Mouse (Mus musculus): ENCODE results near the gene Vmn1r5.
"Not testable (repeated sequence)": the region's sequence is repeated elsewhere in the genome, so short reads cannot be mapped to it uniquely, and the experiment has no call there.

Vmn1r5 gene
- long read RNA-seq, experiment 1, result 0 reads
- long read RNA-seq, experiment 2, result 0 reads

DNA sequence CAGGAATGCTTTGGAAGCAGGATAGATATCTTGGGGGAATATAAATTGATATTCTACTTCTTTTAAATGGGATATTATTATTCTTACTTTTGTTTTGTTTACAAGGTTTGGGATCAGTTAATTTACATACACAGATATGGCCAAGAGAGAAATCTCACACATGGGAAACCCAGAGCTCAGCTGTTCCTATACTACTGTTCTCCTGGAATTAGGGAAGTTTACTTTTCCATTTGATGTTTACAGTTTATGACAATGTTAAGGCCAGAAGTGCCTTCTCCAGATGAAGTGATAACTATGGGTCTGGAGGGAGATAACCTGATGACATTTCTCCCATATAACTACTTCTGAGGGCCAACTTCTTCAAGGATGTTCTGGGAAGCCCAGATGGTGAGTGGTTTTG is at the start of gene Vmn1r5:
Gene Vmn1r5, plus strand, starts transcription at position 301 of the 400 bp plus-strand sequence.
- intact Hi-C loops (cut with DNase I), result no loop called here

DNA sequence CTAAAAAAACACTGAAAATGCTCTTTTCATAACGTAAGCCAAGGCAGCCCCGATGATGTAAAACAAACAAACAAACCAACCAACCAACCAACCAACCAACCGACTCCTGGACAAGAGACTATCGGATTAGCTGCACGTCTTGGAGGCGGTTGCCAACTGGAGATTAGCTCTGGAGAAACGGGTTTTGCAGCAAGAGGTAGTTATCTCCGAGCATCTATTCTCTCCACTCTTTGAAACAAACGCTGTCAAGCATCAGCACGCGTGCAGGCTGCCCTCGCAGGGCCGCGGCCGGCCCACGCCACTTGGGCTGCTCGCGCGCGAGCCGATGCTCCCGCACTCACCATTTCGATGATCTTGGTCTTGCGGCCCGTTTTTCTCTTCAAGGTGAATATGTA is 46.7 kb upstream of the Vmn1r5 start:
- intact Hi-C loops (cut with DNase I), result loop anchor here (10.0 kb wide), 1 partner anchor 209 kb away; the partner anchor contains the start of gene Avl9

DNA sequence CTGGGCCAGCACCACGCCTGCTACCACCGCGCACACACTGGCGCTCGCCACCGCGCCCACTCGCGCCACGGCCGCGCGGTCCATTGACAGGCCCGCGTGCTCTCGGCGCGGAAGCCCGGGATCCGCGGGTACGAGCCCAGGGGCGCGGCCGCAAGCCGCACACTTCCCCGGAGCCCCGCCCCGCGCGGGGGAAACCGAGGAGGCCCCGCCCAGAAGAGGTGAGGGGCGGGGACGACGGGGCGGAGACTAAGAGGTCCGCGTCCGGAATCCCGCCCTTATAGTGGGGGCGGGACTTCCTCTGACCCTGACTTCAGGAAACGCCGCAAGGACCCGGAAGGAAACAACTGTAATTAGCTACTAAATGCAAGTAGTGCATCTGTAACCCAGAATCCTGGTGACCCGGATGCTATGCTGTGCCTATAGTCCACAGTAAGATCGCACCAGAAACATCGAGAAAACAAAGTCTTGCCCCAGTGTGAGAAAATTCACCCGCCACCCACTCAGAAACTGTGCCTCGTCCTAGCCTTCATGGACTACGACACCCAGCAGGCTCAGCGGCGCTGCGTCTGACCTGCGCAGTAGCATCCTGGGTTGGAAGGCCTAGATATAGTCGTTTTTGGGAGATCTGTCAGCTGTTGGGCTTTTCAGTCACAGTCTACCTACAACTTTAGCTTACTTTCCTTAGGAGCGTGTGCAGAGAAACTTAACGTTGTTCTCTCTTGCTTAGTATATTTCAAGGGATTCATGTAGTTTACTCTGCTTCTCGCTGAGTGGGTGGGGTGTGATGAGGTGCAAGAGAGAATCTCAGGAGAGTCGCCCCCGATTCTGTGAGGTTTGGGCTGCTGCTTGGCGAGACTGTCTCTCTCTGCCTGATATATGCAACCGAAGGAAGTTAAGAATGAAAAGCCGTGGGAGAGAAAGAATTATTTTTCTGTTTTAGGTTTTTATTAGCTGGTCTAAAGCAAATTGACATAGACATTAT is 46.1 kb upstream of the Vmn1r5 start, which contains the start of the genes Nt5c3 and Vmn1r4:
Gene Nt5c3, minus strand, starts transcription at position 207 of the 982 bp plus-strand sequence.
Gene Vmn1r4, plus strand, starts transcription at position 290 of the 982 bp plus-strand sequence.
- intact Hi-C loops (cut with DNase I), result loop anchor here (10.0 kb wide), 1 partner anchor 209 kb away; the partner anchor contains the start of gene Avl9

DNA sequence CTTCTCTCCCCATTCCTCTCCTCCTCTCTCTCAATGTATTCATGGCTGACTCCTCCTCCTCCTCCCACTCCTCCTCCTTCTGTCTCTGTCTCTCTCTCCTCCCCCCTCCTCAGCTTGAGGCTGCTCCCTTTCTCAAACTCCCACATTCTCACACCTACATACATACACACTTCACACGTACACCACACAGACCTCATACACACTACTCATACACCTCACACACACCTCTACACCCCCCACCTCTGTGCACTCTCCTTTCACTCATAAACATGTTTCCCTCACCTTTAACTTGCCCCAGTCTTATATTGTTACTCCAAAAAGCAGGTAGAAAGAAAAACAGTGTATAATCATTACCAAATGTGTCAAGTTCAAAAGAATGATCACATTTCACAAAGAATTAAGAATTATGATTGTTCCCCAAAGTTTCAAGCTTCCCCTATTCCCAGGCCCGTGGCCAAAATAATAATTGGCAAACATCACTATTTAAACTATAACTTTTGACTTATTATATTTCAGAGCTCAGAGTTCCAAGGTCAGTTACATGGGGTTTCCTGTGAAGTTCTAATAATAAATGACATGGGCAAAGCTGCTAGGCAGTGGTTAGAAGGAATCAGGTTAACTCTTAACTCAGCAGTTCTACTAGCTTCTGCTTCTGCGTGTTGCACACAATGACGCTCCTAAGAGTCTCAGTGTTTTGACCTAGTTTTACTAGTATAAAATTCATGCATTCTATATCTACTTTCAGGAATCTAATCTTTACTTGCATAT is 38.2 kb upstream of the Vmn1r5 start:
- intact Hi-C loops (cut with DNase I), result no loop called here

DNA sequence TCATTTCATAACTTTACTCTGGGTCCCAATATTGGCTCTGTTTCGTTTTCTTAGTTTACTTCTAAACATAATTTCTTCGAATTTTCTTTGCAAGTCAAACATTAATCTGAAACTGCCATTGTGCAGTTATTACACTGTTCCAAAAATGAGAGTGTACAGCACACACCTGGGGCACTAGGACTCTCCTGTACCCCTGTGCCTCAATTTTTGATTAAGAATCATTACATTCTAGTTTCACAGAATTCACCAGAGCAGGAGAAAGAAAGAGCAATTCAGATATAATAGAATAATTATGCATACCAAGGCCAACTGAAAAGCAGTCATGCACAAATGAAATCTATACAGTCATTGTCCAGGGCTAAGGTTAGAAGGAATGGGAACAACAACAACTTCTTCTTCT is 37.6 kb upstream of the Vmn1r5 start:
- intact Hi-C loops (cut with DNase I), result no loop called here

DNA sequence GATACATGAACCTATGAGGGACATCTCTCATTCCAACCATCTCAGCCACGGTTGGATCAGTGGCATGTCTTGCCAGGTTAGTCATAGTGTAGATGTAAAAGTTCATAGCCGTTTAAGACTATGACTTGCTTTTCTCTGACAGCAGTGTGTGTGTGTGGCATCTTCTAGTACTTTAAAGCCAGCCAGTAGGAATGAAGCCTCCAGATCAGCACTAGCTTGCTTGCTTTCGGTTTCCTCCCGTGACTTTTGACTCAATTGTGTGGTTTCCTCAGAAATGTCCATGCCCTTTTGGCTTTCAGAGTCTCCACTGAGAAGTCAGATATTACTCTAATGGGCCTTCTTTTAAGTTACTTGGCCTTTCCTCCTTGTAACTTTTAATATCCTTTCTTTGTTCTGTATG is 35.7 kb upstream of the Vmn1r5 start:
- intact Hi-C loops (cut with DNase I), result no loop called here

DNA sequence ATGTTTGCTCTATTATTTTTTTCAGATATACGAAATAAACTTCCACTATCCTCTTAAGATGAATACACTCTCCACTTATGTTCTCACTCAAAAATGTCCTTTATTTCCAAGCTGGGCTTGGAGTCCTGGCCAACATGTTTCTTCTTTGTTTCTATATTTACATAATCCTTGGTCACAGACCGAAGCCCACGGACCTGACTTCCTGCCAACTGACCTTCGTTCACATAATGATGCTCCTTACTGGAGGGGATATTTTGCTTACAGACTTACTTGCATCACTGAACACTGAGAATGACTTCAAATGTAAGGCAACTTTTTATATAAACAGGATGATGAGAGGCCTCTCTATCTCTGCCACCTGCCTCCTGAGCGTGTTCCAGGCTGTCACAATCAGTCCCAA is 13.6 kb upstream of the Vmn1r5 start:
- intact Hi-C loops (cut with DNase I), result no loop called here

DNA sequence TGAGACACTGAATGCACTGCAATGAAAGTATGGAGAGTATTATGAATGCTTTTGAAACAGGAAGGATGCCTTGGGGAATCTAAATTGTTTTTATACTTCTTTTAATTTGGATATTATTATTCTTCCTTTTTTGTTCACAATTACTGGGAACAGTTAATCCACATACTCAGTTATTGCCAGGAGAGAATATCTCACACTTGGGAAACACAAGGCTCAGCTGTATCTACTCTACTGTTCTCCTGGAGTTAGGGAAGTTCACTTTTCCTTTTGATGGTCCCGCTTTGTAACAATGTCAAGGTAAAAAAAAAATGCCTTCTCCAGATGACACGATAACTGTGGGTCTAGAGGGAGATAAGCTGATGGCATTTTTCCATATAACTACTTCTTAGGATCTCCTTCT is 26.9 kb downstream of the Vmn1r5 start, which contains the start of gene Vmn1r6:
Gene Vmn1r6, plus strand, starts transcription at position 301 of the 400 bp plus-strand sequence.
- intact Hi-C loops (cut with DNase I), result no loop called here

DNA sequence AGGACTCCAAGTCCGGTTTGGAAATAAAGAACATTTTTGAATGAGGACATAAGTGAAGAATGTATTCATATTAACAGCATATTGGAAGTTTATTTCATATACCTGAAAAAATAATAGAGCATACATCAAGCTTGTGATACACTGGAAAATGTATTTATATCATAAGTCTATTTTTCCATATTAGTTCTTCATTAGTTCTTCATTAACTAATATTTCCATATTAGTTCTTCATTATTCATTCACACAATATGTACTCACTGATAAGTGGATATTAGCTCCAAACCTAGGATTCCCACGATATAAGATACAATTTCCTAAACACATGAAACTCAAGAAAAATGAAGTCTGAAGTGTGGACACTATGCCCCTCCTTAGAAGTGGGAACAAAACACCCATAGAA is 55.2 kb downstream of the Vmn1r5 start, which contains the start of gene Vmn1r7:
Gene Vmn1r7, minus strand, starts transcription at position 101 of the 400 bp plus-strand sequence.
- intact Hi-C loops (cut with DNase I), result not testable (repeated sequence)

DNA sequence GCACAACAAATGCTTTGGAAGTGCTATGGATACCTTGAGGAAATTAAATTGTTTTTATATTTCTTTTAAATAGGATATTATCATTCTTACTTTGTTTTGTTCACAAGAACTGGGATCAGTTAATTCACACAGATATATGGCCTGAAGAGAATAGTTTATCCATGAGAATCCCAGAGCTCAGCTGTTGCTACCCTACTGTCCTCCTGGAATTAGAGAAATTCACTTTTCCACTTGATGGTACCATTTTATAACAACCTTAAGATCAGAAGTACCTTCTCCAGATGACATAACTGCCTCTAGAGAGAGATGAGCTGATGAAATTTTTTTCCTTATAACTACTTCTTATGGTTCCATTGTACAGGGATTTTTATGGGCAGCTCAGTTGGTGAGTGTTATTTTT is 61.9 kb downstream of the Vmn1r5 start, which contains the start of gene Vmn1r8:
Gene Vmn1r8, plus strand, starts transcription at position 301 of the 400 bp plus-strand sequence.
- intact Hi-C loops (cut with DNase I), result no loop called here

DNA sequence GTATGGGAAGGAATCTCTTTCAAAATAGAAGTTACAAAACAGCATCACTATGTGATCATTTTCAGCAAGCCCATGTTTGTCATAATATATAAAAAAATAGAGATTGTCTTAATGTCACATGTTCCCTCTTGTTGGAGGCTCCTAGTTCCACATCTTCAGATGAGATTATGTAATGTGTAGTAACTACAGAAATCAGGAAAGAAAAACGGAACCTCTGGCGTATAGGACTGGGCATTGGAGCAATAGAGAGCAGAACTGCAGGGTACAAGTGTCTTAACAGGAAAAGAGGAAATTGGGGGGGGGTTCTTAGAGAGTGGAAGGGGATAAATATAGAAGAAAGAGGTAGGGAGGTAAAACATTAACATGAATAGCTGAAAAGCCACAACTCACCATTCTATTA is 64.6 kb downstream of the Vmn1r5 start:
- intact Hi-C loops (cut with DNase I), result no loop called here
